Mouse (Mus musculus) colon, adult 2 months (tissue): ENCODE data around the gene Pwwp2a. TPM values are rescaled to one million over a fixed set of nuclear protein-coding genes. Genes with fewer than 3 reads are reported as not detected.

Source experiments
- polyA plus RNA-seq: library from polyadenylated mRNA; depleted of rRNA; stranded (reverse); fragments of >200 nt; gene quantifications from 2 replicates; pipeline ENCODE4 v1.2.3, GENCODE M21; 2012; rRNA removed

Gene Pwwp2a
- 12.2 and 13.9 TPM in 2 replicates for polyA plus RNA-seq

GRCm38 (mm10) chr11:43681472-43682414 lies at the start of gene Pwwp2a:
Gene Pwwp2a, plus strand, starts transcription at chr11:43681998.

GRCm38 (mm10) chr11:43747233-43748226 lies 65.7 kb downstream of the Pwwp2a start, which contains the start of gene Ttc1:
Gene Ttc1, minus strand, starts transcription at chr11:43748008.

Other genes starting within 250 kb of the Pwwp2a start
- gene Slu7, start 248.3 kb upstream of the Pwwp2a start, polyA plus RNA-seq, result 2.5 and 4.0 TPM in 2 replicates
- gene C1qtnf2, start 207.7 kb upstream of the Pwwp2a start, polyA plus RNA-seq, result 10.4 and 16.8 TPM in 2 replicates
- 5.9 and 6.4 TPM in 2 replicates for gene Ccnjl, start 153.2 kb upstream of the Pwwp2a start, polyA plus RNA-seq
- 0.23 and 0.37 TPM in 2 replicates for gene 4933415A04Rik, start 95.0 kb upstream of the Pwwp2a start, polyA plus RNA-seq
- 0.66 and 1.5 TPM in 2 replicates for gene Fabp6, start 80.5 kb upstream of the Pwwp2a start, polyA plus RNA-seq
- gene Ttc1, start 66.0 kb downstream of the Pwwp2a start, polyA plus RNA-seq, result 6.4 and 6.8 TPM in 2 replicates
- gene Adra1b, start 219.2 kb downstream of the Pwwp2a start, polyA plus RNA-seq, result 1.0 and 1.1 TPM in 2 replicates